Mouse (Mus musculus): ENCODE results near the gene Hjurp.

Gene Hjurp

GRCm38 (mm10) chr1:88277098-88277817, at the start of gene Hjurp, which contains the start of gene Trpm8:
TSS of gene Hjurp (minus strand) at chr1:88277633.
TSS of gene Trpm8 (plus strand) at chr1:88277661.
- peak; percentile 100 for DNase-seq (ENCODE audit: low spot score)

GRCm38 (mm10) chr1:88323101-88323500, 45.7 kb upstream of the Hjurp start:
- DNase-seq (ENCODE audit: low spot score) = no peak

- no peak for DNase-seq (ENCODE audit: low spot score)
Observed at GRCm38 (mm10) chr1:88322146-88322545, 44.7 kb upstream of the Hjurp start.

- DNase-seq (ENCODE audit: low spot score) = no peak
Observed at GRCm38 (mm10) chr1:88320821-88321395, 43.5 kb upstream of the Hjurp start.

DNA sequence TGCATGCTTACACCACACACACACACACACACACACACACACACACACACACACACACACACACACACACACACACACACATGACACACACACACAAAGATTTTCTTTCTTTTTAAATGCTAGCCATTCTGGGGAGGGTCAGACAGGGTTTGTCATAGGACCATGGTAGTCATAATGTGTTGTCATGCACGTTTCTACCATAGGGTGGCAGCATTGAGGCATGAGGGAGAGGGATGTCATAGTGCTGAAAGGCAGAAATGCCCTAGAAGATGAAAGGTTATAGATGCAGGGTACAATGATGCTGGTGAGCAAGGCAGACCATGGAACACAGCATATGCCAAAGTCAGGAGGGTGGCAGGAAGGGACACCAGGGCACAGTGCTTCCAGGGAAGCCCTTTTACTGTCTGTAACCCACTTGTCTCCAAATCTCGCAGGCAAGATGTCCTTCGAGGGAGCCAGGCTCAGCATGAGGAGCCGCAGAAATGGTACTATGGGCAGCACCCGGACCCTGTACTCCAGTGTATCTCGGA, 41.2 kb upstream of the Hjurp start:
- peak; percentile 43 for DNase-seq (ENCODE audit: low spot score)

DNA sequence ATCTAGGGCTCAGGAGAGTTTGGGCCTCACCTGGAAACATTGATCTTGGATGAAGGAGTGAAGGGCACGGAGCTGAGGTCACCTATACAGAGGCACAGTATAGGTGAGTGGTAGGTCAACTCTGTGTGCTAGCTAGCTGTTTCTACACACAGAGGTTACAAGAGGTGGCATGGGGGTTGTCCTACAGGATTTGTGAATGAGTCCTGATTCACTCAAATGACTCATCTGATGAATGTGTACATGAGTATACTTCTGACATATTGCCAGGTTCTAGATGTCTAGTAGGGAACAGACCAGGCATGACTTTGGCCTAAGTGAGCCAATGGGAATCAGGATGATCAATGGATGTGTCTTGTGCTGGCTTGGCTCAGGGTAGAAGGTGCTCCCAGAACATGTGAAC, 39.8 kb upstream of the Hjurp start:
- no peak for DNase-seq (ENCODE audit: low spot score)

DNA sequence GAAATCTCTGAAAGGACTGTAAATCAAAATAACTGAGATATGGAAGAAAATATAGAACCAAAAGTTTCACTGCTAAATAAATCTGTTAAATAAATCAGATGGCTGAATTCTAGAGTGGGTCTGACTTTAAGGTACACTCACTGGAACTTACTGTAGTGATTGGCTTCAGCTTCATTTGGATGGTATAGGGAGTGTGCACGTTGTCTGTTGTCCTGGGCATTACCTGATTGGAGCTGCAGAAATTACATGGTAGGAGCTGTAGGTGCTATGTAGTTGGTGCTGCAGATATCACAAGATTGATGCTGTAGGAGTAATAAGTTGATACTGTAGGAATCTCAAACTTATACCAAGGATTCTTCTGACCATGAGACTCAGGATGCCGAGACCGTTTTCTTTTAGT, 32.9 kb upstream of the Hjurp start:
- no peak for DNase-seq (ENCODE audit: low spot score)

GRCm38 (mm10) chr1:88309905-88310304, 32.5 kb upstream of the Hjurp start:
- DNase-seq (ENCODE audit: low spot score) = no peak

GRCm38 (mm10) chr1:88309020-88309419, 31.6 kb upstream of the Hjurp start:
- DNase-seq (ENCODE audit: low spot score) = no peak

DNA sequence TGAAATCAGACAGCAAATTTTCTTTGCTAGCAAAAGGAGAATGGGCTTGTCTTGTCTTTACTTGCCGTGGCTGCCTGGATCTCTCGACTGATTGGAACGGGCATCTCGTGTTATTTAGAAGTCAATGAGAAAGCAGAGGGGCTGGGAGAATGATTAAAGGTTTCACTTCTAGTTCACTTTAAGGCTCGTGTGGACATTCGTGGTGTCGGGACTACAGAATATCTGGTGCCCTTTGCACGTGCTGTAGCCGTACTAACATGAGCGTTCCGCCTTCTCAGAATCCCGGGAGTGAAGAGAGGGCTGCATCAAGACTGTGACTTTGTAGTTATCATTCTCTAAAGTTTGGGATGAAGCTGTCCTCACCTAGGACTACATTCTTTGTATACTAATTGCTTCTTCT, 29.7 kb upstream of the Hjurp start:
- no peak for DNase-seq (ENCODE audit: low spot score)

GRCm38 (mm10) chr1:88306543-88306942, 29.1 kb upstream of the Hjurp start:
- no peak for DNase-seq (ENCODE audit: low spot score)

GRCm38 (mm10) chr1:88305018-88305795, 27.8 kb upstream of the Hjurp start:
- DNase-seq (ENCODE audit: low spot score) = no peak

DNA sequence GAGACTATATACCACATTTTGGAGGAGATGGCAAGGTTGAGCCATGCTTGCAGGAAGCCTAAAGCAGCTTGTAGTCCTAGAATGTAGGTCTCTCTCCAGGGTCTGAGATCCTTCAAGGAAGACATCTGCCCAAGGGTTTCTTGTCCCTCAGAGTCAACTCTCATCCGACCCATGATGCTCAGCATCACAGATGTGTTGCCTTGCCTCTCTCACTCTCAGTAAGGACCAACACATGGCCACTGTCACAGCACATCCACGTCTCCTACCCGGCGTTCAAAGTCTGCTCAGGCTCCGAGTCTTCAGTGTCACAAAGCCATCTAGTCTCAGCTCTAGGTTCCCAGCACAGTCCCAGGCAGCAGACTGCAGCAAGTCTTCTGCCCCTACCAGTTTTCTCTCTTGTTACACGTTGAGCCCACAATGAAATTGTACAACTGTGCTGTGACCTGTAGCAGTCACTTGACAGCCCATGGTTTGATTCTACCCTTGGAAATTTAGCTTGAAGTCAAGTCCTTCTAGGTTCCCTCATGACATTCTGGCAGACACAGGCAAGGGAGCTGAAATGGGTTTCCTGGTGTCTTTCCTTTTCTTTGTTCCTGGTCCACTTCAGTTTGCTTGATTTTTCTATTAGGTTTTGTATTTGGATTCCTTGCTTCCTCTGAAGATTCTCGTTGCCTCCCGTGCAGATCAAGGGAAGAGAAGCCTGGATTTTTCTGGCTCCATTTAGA, 27.0 kb upstream of the Hjurp start:
- no peak for DNase-seq (ENCODE audit: low spot score)

DNA sequence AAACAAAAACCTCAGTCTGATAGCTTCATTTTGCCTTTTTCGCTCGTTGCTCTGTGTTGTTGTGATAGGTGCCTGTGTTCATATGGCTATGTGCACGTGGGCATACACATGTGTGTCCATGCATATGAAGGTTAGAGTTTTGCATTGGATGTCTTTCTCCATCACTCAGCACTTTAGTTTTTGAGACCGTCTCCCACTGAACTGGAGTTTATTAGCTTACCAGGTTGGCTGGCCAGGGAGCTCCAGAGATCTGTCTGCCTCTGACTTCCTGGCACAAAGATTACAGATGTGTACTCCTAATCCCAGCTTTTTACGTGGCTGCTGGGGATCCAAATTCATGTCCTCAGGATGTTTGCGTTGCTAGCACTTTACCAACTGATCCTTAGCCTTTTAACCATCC, 26.3 kb upstream of the Hjurp start:
- no peak for DNase-seq (ENCODE audit: low spot score)

DNA sequence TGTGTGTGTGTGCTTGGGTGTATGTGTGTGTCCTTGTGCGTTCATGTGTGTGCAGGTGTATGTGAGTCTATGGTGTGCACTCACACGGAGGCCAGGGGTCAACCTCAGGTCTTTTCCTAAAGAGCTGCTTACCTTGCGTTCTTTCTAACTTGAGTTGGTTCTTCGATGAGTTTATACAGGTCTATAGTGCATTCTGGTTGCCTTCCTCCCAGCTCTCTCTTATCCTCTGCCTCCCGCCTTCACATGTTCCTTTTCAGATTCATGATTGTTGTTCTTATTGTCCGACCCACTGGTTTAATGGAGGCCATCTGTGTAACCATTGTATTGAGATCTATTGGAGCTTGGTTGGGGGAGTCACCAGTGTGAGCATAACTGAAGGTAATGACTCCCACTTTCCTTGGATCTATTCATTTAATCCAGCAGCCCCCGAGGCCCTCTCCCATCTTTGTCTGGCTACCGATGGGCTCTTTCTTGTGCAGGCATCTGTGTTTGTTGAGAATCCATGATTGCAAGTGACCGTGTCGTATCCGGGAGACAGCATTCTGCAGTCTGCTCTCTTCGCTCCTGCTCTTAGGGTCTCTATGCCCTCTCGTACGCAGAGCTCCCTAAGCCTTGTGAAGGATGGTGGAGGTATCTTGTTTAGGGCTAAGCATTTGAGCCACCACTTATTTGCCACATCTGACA, 24.8 kb upstream of the Hjurp start:
- no peak for DNase-seq (ENCODE audit: low spot score)

GRCm38 (mm10) chr1:88301121-88302014, 23.9 kb upstream of the Hjurp start:
- no peak for DNase-seq (ENCODE audit: low spot score)

DNA sequence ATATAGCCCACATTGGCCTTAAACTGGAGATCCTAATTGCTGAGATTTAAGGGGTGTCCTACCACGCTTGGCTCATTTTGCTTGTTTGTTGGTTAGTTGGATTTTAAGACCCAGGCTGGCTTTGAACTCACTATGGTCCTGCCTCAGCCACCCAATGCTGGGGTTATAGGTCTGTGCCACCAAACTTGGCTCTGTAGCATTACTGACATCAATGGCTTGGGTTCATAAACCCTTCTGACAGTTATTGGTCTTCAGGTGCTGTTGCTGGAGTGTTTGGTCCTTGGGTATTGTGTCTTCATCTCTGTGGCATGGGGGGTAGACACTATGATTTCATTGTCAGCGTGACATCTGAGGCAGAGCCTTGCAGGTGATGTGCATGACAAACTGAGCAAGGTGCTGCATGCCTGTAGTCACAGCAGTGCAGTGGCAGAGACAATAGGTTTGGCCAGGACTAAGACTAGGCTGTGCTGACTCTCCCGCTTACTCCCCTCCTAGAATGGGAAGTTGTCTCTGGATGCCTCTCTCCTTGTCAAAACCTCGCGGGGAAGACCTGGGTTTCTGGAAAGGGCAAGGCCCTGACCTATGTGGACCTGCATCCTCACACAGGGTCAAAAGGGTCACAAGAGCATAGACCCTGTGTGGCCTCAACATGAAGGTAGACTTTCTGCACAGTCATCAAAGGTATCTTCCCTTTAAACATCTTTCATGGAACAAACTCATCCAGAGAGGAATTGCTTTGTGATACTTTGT, 23.0 kb upstream of the Hjurp start:
- DNase-seq (ENCODE audit: low spot score) = no peak

DNA sequence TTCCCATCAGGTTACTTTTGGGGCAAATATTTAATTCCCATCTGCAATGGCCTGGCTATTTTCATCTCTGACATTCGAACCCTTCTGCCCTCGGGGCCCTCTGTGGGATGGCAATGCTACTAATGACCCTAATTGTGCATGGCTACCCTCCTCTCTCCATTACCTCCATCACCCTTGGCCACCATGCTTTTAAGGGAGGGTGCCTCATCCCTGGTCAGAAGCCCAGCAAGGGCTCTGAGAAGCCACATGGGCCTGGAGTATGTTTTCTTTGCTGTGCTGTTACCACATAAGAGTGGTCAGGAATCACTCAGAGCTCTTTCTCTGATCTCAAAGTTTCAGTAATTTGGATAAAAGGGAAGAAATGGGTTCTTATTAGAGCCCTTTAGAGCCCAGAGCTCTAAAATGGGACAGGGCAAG, 22.1 kb upstream of the Hjurp start:
- DNase-seq (ENCODE audit: low spot score) = no peak

DNA sequence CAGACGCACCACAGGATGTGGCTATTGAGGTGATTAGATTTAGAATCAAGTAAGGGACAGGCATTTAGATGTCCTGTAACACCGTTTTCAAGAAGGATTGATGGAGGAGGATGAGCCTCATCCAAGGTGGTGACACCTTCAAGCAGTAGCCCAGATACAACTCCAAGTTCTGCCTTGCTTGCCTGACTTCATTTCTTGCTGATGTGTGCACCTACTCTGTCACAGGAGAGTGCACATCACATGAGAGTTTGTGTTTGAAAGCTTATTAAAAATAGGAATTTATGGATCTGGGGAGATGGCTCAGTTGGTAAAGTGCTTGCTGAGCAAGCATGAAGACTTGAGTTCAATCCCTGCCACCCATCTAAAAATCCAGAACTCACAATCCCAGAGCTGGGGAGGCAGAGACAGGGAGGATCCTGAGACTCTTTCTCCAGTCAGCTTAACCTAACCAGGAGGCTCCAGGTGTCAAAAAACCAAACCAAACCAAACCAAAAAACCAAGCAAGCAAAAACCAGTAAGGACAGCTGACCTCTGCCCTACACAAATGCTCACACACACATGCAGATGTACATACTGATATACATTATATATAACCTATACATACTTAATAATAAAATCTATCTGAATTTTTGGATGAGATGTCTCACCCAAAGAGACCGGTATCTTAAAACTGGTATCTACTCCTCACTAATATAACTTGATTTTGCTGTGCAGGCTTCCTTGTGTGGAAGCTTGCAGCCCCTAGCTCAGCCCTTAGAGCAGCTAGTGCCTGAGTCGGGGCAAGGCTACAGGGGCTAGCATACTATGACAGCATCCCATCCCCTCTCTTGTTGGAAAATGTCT, 21.5 kb upstream of the Hjurp start:
- DNase-seq (ENCODE audit: low spot score) = no peak

Data from urinary bladder, postnatal 25 days (tissue).